Mouse (Mus musculus): ENCODE measurements at regions not wholly inside any gene's neighbourhood (a gene's known extent, or its start where the extent isn't known, plus 50 kb on each side); places are given as distances from the start of the nearest gene placed in this dataset.
"Not testable (repeated sequence)": the region's sequence is repeated elsewhere in the genome, so short reads cannot be mapped to it uniquely, and the experiment has no call there.

DNA sequence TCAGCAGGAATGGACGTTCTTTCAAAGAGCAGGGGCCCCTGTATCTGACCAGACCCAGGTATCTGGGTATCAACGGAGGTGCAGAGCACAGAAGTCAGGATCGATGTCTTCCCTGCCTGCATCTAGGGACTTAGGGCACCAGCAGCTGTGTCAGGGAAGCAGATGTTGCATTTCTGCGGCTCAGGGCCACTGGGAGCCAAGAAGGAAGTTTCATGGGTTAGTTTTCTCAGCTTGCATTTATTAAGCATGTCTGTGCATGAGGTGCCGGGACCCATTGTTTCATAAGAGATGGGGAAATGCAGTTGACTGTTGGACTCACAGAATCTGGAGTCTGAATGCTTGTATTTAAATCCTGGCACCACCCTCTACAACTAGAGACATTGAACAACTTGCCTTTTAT lies 71.3 kb upstream of the Spon1 start:
- no peak for DNase-seq (ENCODE audit: low spot score in 2 of 2)

DNA sequence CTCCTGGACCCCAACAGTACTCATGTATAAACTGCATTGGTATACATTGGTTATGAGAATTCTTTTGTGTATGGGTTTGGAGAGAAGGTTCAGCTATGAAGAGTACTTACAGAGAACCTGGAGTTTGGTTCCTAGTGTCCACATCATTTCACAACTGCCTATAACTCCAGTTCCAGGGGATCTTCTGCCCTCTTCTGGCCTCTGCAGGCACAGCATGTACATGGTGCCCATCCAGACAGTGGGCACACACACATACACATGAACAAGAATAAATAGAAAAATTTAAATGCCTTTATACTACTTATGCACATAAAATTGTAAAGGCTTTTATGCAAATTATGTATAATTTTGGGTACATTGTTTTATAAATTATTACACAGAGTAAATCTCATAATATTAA lies 59.9 kb upstream of the Spon1 start:
- DNase-seq (ENCODE audit: low spot score in 2 of 2) = no peak

DNA sequence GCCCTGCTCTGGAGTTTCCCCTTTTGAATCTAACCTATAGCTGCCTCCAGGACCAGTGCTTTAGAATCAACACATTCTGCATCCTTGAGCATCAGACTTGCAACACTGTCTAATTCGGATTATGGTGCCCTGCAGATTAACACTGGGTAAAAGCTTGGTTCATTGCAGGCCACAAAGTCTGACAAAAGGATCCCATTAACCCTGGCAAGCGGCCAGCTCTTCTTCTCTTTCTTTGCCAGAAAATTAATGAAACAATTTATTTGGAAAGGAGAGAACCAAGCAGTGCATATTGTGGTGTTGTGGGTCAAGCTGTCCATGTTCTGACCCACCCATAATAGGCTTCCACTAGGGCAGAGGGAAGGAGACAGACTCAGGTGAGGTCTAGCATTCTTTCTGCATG lies 58.2 kb upstream of the Spon1 start:
- no peak for DNase-seq (ENCODE audit: low spot score in 2 of 2)

DNA sequence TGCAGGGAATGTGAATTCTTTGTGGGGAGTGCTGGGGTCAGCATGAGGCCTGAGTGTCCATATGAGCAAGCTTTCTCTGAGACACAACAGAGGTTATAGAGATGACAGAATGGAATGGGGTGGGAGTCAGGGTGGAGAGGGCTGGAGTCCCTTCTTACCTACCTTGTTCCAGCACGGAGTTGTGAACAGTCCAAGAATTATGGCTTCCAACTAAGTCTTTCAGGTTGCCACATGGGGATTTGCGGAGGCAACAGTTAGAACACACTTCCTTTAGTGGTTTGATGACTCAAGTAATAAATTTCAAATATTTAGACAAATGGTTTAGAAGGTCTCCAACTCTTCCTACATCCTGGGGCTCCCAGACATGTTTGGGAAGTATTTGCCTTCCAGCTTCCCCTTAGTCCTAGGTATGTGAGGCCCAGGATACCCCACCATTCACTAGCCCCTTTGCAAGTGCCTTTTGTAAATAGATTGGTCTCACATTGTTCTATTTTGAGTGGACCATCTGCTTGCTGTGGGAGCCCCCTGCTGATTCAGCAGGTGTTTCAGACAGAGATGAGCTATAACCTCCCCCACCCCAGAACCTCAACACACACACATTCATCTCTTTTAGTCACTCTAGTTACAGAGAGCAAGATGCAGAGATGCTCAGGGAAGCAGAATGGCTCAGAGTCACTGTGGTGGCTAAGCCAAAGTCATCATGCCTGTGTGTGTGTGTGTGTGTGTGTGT lies 55.1 kb upstream of the Spon1 start:
- DNase-seq (ENCODE audit: low spot score in 2 of 2) = no peak

DNA sequence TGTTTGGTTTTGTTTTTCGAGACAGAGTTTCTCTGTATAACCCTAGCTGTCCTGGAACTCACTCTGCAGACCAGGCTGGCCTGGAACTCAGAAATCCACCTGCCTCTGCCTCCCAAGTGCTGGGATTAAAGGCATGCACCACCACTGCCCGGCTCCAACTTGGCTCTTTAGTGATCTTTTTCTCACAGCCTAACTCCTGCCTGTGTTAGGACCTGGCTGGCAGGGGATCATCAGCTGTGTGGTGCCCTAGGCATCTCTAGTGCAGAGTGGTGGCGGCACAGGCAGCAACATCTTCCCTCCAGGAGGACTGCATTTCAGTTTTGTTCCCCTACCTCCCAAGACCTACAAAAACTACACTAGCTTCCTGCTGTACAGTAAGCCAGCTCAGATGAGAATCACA lies 54.4 kb upstream of the Spon1 start:
- not testable (repeated sequence) for DNase-seq (ENCODE audit: low spot score in 2 of 2)

Small RNA genes in the stretch of these regions (microRNA-seq; reads per million reads assigned to microRNA genes)
- gene Gm23700 = 0 reads per million in 2 experiments

Measured in left cerebral cortex, adult 18-20 months (tissue).